Mouse (Mus musculus) left cerebral cortex, adult 11 months (tissue): Measurements from ENCODE around the gene Cyp2t4.

Experiments used
- DNase-seq: peaks from one replicate; pipeline ENCODE4 v3.0.0; 2022; ENCODE audit warnings: low spot score

Gene Cyp2t4

GRCm38 (mm10) chr7:27153205-27153764 is at the start of gene Cyp2t4:
Gene Cyp2t4, plus strand, starts transcription at chr7:27153714.
- DNase-seq = no peak

GRCm38 (mm10) chr7:27104882-27105281 is 48.6 kb upstream of the Cyp2t4 start:
- DNase-seq = no peak

- DNase-seq = no peak
These were observed 43.2 kb upstream of the Cyp2t4 start for GRCm38 (mm10) chr7:27110327-27110726.

GRCm38 (mm10) chr7:27111038-27111437 is 42.5 kb upstream of the Cyp2t4 start:
- DNase-seq = no peak

GRCm38 (mm10) chr7:27111987-27112386 is 41.5 kb upstream of the Cyp2t4 start:
- DNase-seq = no peak

- no peak for DNase-seq
These were observed 35.4 kb upstream of the Cyp2t4 start for GRCm38 (mm10) chr7:27118033-27118511.

GRCm38 (mm10) chr7:27119676-27120075 is 33.8 kb upstream of the Cyp2t4 start, which contains the start of gene Cyp2f2:
Gene Cyp2f2, plus strand, starts transcription at chr7:27119909.
- DNase-seq = no peak

GRCm38 (mm10) chr7:27124305-27124832 is 29.1 kb upstream of the Cyp2t4 start:
- DNase-seq = no peak

- no peak for DNase-seq
These were observed 28.5 kb upstream of the Cyp2t4 start for GRCm38 (mm10) chr7:27124969-27125368.

GRCm38 (mm10) chr7:27128162-27128561 is 25.4 kb upstream of the Cyp2t4 start:
- no peak for DNase-seq

- no peak for DNase-seq
These were observed 24.6 kb upstream of the Cyp2t4 start for GRCm38 (mm10) chr7:27128946-27129345.

GRCm38 (mm10) chr7:27129811-27130210 is 23.7 kb upstream of the Cyp2t4 start:
- no peak for DNase-seq

GRCm38 (mm10) chr7:27130521-27131370 is 22.8 kb upstream of the Cyp2t4 start:
- no peak for DNase-seq

- no peak for DNase-seq
These were observed 22.1 kb upstream of the Cyp2t4 start for GRCm38 (mm10) chr7:27131387-27131786.

GRCm38 (mm10) chr7:27132588-27132987 is 20.9 kb upstream of the Cyp2t4 start:
- DNase-seq = no peak

GRCm38 (mm10) chr7:27133156-27133555 is 20.4 kb upstream of the Cyp2t4 start:
- DNase-seq = no peak

- no peak for DNase-seq
These were observed 19.8 kb upstream of the Cyp2t4 start for GRCm38 (mm10) chr7:27133757-27134156.

GRCm38 (mm10) chr7:27136410-27136996 is 17.0 kb upstream of the Cyp2t4 start:
- DNase-seq = no peak

- no peak for DNase-seq
These were observed 2.5 kb downstream of the Cyp2t4 start for GRCm38 (mm10) chr7:27156005-27156404.

GRCm38 (mm10) chr7:27158171-27158570 is 4.7 kb downstream of the Cyp2t4 start:
- DNase-seq = no peak

GRCm38 (mm10) chr7:27159256-27159655 is 5.7 kb downstream of the Cyp2t4 start:
- DNase-seq = no peak

GRCm38 (mm10) chr7:27159882-27160281 is 6.4 kb downstream of the Cyp2t4 start:
- DNase-seq = peak; percentile 87

GRCm38 (mm10) chr7:27160921-27161320 is 7.4 kb downstream of the Cyp2t4 start:
- DNase-seq = no peak
